Mouse (Mus musculus) MEL (cell line): Measurements from ENCODE around the gene Rnf220.

ENCODE experiments used
- CHD2 ChIP-seq: IDR thresholded peaks from 2 replicates; pipeline ENCODE4 v1.6.1; 2011; ENCODE audit warnings: low read length, improper control_type of control experiment
- CTCF ChIP-seq, 3 experiments: IDR thresholded peaks in 2 of 3; conservative IDR thresholded peaks in 1 of 3; 2 replicates each; pipeline ENCODE4 v1.5.1; 2011 to 2012; ENCODE audit warnings: low read length in 3 of 3, low read depth in 2 of 3, mild to moderate bottlenecking in 2 of 3, improper control_type of control experiment in 1 of 3, inconsistent platforms in 1 of 3, mixed read lengths in 1 of 3, moderate library complexity in 1 of 3; ENCODE audit not compliant: control insufficient read depth in 1 of 3, insufficient read depth in 1 of 3, poor library complexity in 1 of 3, severe bottlenecking in 1 of 3
- GATA1 ChIP-seq: IDR thresholded peaks from 2 replicates; pipeline ENCODE4 v1.6.1; 2011; ENCODE audit warnings: low read depth, low read length, improper control_type of control experiment
- POLR2A ChIP-seq, 2 experiments: IDR thresholded peaks; 2 replicates each; pipeline ENCODE4 v1.6.1; 2011 to 2012; ENCODE audit warnings: low read length in 2 of 2, mild to moderate bottlenecking in 2 of 2, control low read depth in 1 of 2, improper control_type of control experiment in 1 of 2, low read depth in 1 of 2, moderate library complexity in 1 of 2; ENCODE audit not compliant: control insufficient read depth in 1 of 2, insufficient read depth in 1 of 2, poor library complexity in 1 of 2
- POLR2AphosphoS2 ChIP-seq: IDR thresholded peaks from 2 replicates; pipeline ENCODE4 v1.6.1; 2011; ENCODE audit warnings: low read length, improper control_type of control experiment

GRCm38 (mm10) chr4:117427540-117427939 is 69.3 kb downstream of the Rnf220 start:
- TF ChIP-seq CTCF (IDR thresholded peaks at IDR 0.05 in 2 of 3, conservative IDR thresholded peaks at IDR 0.05 in 1 of 3; ENCODE audit: control insufficient read depth in 1 of 3, insufficient read depth in 1 of 3, low read depth in 2 of 3, low read length in 3 of 3, poor library complexity in 1 of 3, severe bottlenecking in 1 of 3) (no peak), POLR2AphosphoS2 (no peak), GATA1 (peak; percentile 95), POLR2A (IDR thresholded peaks at IDR 0.05; ENCODE audit: control insufficient read depth in 1 of 2, insufficient read depth in 1 of 2, low read depth in 1 of 2, low read length in 2 of 2, poor library complexity in 1 of 2) (no peak), CHD2 (no peak)
